Mouse (Mus musculus): Measurements from ENCODE around the gene Alox5ap. TPM values are rescaled to one million over a fixed set of nuclear protein-coding genes. Genes with fewer than 3 reads are reported as not detected.

The Alox5ap gene
- polyA plus RNA-seq, 1 experiment from 2014 or later: 12.8 TPM

DNA sequence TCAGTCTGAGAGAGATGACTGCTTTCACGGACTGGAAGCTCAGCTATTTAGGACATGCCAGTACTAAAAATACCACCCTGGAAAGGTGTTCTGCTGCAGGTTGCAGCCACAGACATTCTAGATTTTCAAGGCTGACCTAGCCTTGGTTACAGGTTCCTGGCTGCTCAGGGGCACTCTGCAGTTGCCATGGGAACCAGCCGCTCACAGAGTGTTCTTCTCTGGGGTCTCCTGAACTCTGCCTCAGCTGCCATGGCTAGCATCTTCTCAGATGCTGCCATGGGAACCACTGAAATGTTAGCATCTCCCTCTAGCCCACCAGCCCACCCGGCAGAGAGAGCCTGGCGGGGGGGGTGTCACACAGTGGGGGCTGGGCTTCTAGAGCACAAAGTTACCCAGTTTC is 52.4 kb downstream of the Alox5ap start:
- no peak overlapping the region for H3K4me3 ChIP-seq (ENCODE audit: low read length)
- H3K9ac ChIP-seq (ENCODE audit: low read depth, low read length): no peak overlapping the region
- 28% methylated on average over 4 of the region's 4 CpGs for WGBS
- no peaks in the 10 kb centered on the region for H3K36me3 ChIP-seq (ENCODE audit: control insufficient read depth, insufficient read depth, low read length)
- no peak overlapping the region for H3K27ac ChIP-seq (ENCODE audit: low read depth, low read length)
- H3K9me3 ChIP-seq (ENCODE audit: control insufficient read depth, low read length): 0 out of 2 replicates have a peak, but pooled peaks cover 4% of the 10 kb centered on the region
- H3K4me2 ChIP-seq (replicated peaks; ENCODE audit: low read depth, low read length): no peak overlapping the region
- peaks cover 28% of the 10 kb centered on the region for H3K4me1 ChIP-seq (ENCODE audit: control insufficient read depth, insufficient read depth, low read length)
- no peak for ATAC-seq (ENCODE audit: low FRiP score, low TSS enrichment)
- no peaks in the 10 kb centered on the region for H3K27me3 ChIP-seq (ENCODE audit: control insufficient read depth, insufficient read depth, low read length)

DNA sequence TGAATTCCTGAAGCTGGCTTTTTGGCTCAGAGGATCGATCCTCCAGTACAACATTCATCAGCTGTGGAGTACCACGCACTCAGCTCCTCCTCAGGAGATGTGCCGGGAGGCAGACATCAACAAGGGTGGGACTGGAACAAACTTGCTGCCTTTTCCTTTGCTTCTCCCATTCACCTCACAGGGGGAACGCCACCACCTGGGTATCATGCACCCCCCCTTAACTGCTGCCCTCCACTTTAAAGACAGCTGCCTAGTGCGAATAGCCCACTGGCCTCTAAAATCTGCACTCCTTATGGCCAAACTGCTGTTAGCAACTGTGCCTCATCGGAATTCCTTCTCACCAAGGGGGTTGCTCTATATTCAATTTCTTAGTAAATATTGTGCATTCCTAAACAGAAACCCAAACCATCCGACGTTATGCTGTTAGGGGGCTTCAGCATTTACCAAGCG is 55.3 kb downstream of the Alox5ap start:
- WGBS: 12% methylated on average over 9 of the region's 9 CpGs
- H3K27ac ChIP-seq (ENCODE audit: low read depth, low read length): peak overlapping the region; percentile 89
- 0 out of 2 replicates have a peak, but pooled peaks cover 4% of the 10 kb centered on the region for H3K9me3 ChIP-seq (ENCODE audit: control insufficient read depth, low read length)
- no peak overlapping the region for H3K4me3 ChIP-seq (ENCODE audit: low read length)
- no peak for ATAC-seq (ENCODE audit: low FRiP score, low TSS enrichment)
- H3K9ac ChIP-seq (ENCODE audit: low read depth, low read length): peak overlapping the region; percentile 8; the same call in 1 of the 2 replicates
- peaks cover 30% of the 10 kb centered on the region for H3K4me1 ChIP-seq (ENCODE audit: control insufficient read depth, insufficient read depth, low read length)
- peak overlapping the region; percentile 31; the same call in 1 of the 2 replicates for H3K4me2 ChIP-seq (replicated peaks; ENCODE audit: low read depth, low read length)
- no peaks in the 10 kb centered on the region for H3K36me3 ChIP-seq (ENCODE audit: control insufficient read depth, insufficient read depth, low read length)
- no peaks in the 10 kb centered on the region for H3K27me3 ChIP-seq (ENCODE audit: control insufficient read depth, insufficient read depth, low read length)

DNA sequence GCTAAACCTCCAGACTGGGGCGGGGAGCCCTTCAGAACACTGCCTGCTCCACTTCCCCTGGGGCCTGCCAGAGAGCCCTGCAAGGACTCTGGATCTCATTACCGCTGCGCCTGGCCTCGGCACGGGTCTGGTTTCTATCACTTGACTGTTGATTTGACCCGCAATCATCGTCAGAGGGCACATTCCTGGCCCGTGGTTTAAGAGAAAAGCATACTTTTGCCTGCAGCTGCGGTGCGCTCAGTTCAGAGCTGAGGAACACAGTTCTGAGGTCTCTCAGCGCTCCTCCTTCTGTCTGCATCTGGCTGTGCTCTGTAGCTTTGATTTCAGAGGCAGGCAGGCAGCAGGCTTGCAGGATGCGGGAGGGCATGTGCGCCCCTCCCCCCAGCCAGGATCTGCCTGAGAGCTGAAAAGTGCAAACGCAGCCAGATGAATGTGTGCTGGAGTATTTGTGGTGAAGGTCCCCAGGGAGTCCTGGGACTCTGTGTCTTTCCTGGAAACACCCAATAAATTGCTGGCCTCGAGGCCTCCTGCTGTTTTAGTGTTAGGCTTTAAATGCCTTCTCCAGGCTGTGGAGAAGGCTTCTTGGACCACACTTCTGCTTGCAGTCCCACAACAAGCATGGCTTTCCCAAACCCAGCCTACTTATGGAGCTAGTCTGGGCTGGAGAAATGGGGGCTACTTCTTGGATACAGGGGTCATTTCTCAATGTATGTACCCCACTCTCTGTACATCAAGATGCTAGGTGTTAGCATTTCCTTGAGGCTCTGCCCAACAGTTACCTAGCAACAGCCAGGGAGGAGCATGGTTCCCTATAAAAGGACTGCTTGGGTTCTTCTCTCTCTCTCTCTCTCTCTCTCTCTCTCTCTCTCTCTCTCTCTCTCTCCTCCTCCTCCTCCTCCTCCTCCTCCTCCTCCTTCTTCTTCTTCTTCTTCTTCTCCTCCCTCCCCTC is 56.2 kb downstream of the Alox5ap start:
- Histone ChIP-seq H3K4me2 (replicated peaks; ENCODE audit: low read depth, low read length) (peak overlapping the region; percentile 31), H3K4me1 (ENCODE audit: control insufficient read depth, insufficient read depth, low read length) (peaks cover 30% of the 10 kb centered on the region), H3K27ac (ENCODE audit: low read depth, low read length) (peak overlapping the region; percentile 89), H3K36me3 (ENCODE audit: control insufficient read depth, insufficient read depth, low read length) (no peaks in the 10 kb centered on the region), H3K27me3 (ENCODE audit: control insufficient read depth, insufficient read depth, low read length) (no peaks in the 10 kb centered on the region), H3K9ac (ENCODE audit: low read depth, low read length) (peak overlapping the region; percentile 8; the same call in 1 of the 2 replicates), H3K9me3 (ENCODE audit: control insufficient read depth, low read length) (no peaks in the 10 kb centered on the region), H3K4me3 (ENCODE audit: low read length) (no peak overlapping the region)
- under 1% methylated on average over 15 of the region's 15 CpGs for WGBS
- peak; percentile 85 for ATAC-seq (ENCODE audit: low FRiP score, low TSS enrichment)

DNA sequence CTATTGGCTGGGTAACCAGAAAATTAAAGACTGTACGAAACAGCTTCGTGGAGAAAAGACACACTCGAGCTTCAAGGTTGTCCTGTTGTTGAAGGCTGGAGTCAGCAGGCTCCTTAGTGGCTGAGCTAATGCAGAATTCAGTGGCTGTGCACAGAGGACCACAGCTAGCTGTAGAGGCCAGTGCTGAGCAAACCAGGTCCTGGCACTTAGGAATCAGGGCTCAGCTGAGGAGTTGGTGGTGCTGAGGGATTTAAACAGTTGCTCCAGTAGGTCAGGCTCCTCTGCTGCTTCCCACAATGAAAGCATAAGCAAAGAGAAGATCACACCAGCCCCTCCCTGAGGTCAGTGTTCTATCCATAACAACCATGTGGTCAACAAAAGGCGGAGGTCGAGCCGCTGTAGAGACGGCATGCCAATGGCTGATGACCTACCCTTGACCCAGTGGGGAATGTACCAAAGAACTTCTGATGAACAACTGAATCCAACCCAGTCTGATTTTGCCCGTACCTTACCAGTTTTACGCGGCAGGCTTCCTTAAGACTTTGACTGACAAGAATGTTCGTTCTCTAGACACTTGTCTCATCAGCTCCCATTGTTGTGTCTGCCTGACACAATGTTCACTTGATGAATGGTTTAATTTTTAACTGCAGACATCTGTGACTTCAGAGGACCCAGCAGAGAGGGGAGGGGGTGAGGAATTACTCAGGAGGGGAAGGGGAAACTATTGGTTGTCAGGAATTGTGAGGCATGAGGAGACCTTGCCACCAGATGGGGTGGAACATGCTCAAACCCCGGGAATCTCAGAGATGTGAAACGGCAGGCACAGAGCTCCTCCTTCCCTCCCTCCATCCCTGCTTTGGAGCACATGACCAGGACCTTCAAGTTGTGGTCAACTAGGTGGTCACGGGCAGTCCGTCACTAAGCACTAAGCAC is 57.6 kb downstream of the Alox5ap start:
- Histone ChIP-seq H3K36me3 (ENCODE audit: control insufficient read depth, insufficient read depth, low read length) (no peaks in the 10 kb centered on the region), H3K27ac (ENCODE audit: low read depth, low read length) (peak overlapping the region; percentile 76; the same call in 1 of the 2 replicates), H3K4me2 (replicated peaks; ENCODE audit: low read depth, low read length) (no peak overlapping the region), H3K4me1 (ENCODE audit: control insufficient read depth, insufficient read depth, low read length) (peaks cover 30% of the 10 kb centered on the region), H3K9me3 (ENCODE audit: control insufficient read depth, low read length) (no peaks in the 10 kb centered on the region), H3K9ac (ENCODE audit: low read depth, low read length) (no peak overlapping the region), H3K4me3 (ENCODE audit: low read length) (no peak overlapping the region), H3K27me3 (ENCODE audit: control insufficient read depth, insufficient read depth, low read length) (no peaks in the 10 kb centered on the region)
- WGBS: 44% methylated on average over 15 of the region's 15 CpGs
- ATAC-seq (ENCODE audit: low FRiP score, low TSS enrichment): peak; percentile 11; the same call in 1 of the 2 replicates

DNA sequence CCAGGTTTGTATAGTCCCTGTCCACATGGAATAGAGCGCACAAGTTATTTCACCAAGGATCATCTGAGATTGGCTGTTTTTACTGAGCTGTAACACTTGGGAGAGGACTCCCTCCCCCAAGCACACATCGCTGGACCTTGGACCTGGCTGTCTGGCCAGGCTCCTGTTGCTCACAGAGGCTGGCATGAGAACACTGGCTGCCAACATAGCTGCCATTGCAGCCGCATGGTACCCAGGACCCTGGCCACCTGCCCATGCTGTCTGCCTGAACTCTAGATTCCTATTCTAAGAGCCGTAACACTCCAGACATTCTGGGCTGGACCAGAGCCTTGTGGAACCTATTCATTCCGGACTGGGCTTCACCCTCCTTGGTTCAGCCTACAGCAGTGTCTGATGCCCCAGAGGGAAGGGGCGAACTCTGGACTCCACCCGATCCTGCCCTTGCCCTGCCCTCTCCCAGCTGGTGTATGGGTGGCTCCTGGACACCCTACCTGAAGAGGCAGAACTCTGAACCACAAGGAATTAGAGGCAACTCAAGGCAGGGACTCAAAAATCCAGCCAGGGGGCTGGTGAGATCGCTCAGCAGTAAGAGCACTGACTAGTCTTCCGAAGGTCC is 58.5 kb downstream of the Alox5ap start:
- Histone ChIP-seq H3K9ac (ENCODE audit: low read depth, low read length) (no peak overlapping the region), H3K27me3 (ENCODE audit: control insufficient read depth, insufficient read depth, low read length) (no peaks in the 10 kb centered on the region), H3K27ac (ENCODE audit: low read depth, low read length) (0 out of 2 replicates have a peak overlapping the region, but pooled peaks have one; percentile 18), H3K9me3 (ENCODE audit: control insufficient read depth, low read length) (no peaks in the 10 kb centered on the region), H3K4me2 (replicated peaks; ENCODE audit: low read depth, low read length) (no peak overlapping the region), H3K4me3 (ENCODE audit: low read length) (no peak overlapping the region), H3K4me1 (ENCODE audit: control insufficient read depth, insufficient read depth, low read length) (peaks cover 30% of the 10 kb centered on the region), H3K36me3 (ENCODE audit: control insufficient read depth, insufficient read depth, low read length) (no peaks in the 10 kb centered on the region)
- 82% methylated on average over 9 of the region's 9 CpGs for WGBS
- no peak for ATAC-seq (ENCODE audit: low FRiP score, low TSS enrichment)

DNA sequence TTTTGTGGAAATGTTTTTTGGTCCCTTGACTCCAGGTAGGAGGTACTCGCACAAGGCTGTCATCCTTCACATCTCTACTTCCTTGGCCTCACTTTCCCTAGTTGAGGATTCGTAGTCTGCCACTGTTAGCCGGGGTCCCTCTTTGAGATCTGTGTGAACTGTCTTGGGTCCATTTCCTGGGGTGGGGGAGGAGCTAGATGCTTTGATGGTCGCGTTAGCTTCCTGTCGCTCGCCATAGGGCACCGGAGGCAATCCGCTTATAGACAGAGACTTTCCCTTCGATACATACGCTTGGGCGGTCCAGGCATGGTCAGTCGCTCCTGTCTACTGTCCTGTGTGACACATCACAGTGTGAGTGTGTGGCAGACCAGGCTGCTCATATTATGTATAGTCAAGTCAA is 60.2 kb downstream of the Alox5ap start:
- Histone ChIP-seq H3K4me1 (ENCODE audit: control insufficient read depth, insufficient read depth, low read length) (peaks cover 38% of the 10 kb centered on the region), H3K9ac (ENCODE audit: low read depth, low read length) (no peak overlapping the region)

DNA sequence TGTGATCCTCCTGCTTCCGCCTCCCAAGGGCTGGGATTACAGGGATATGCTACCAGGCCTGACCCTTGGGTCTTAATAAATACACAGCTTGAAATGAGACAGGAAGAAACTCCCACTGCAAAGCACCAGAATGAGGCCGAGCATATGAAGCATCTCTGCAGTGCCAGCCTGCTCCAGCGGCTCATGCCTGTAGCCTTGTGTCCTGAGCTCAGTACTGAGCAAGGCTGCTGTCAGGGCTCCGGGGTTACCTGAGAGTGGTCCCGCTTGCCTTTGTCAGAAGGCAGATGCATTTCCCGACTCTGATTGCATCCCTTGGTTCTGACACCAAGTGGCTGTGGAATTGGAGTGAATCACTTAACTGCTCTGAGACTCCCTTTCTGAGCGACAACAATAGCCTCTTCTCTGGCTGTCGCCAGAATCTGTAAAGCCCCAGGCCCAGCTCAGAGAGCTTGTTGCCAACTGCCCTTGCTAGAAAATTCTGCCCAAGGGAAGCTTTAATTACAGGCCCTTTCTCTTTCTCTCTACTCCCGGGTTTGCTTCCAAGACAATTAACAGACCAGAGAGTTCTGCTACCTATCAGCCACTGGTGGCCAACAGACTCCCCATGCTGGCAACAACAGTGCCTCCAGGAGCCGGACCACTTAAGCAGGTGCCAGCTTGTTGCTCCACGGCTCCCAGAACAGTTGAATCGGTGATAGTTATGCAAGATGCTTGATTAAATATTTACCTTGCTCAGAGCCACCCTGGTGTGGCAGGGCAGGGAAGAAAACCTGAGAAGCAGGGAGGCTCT is 64.7 kb downstream of the Alox5ap start:
- peak overlapping the region; percentile 59; the same call in 1 of the 2 replicates for H3K27ac ChIP-seq (ENCODE audit: low read depth, low read length)
- H3K4me1 ChIP-seq (ENCODE audit: control insufficient read depth, insufficient read depth, low read length): peaks cover 38% of the 10 kb centered on the region
- no peak overlapping the region for H3K4me2 ChIP-seq (replicated peaks; ENCODE audit: low read depth, low read length)
- no peaks in the 10 kb centered on the region for H3K36me3 ChIP-seq (ENCODE audit: control insufficient read depth, insufficient read depth, low read length)
- WGBS: 36% methylated on average over 12 of the region's 12 CpGs
- H3K27me3 ChIP-seq (ENCODE audit: control insufficient read depth, insufficient read depth, low read length): no peaks in the 10 kb centered on the region
- H3K9ac ChIP-seq (ENCODE audit: low read depth, low read length): no peak overlapping the region; the same call in 1 of the 2 replicates
- ATAC-seq (ENCODE audit: low FRiP score, low TSS enrichment): no peak
- no peak overlapping the region for H3K4me3 ChIP-seq (ENCODE audit: low read length)
- no peaks in the 10 kb centered on the region for H3K9me3 ChIP-seq (ENCODE audit: control insufficient read depth, low read length)

More for the DNA sequence above, 60.2 kb downstream of the Alox5ap start:
- Histone ChIP-seq H3K4me2 (replicated peaks; ENCODE audit: low read depth, low read length) (no peak overlapping the region), H3K9me3 (ENCODE audit: control insufficient read depth, low read length) (no peaks in the 10 kb centered on the region), H3K27ac (ENCODE audit: low read depth, low read length) (no peak overlapping the region), H3K27me3 (ENCODE audit: control insufficient read depth, insufficient read depth, low read length) (no peaks in the 10 kb centered on the region), H3K4me3 (ENCODE audit: low read length) (no peak overlapping the region), H3K36me3 (ENCODE audit: control insufficient read depth, insufficient read depth, low read length) (no peaks in the 10 kb centered on the region)
- WGBS: 72% methylated on average over 13 of the region's 13 CpGs
- no peak for ATAC-seq (ENCODE audit: low FRiP score, low TSS enrichment)

DNA sequence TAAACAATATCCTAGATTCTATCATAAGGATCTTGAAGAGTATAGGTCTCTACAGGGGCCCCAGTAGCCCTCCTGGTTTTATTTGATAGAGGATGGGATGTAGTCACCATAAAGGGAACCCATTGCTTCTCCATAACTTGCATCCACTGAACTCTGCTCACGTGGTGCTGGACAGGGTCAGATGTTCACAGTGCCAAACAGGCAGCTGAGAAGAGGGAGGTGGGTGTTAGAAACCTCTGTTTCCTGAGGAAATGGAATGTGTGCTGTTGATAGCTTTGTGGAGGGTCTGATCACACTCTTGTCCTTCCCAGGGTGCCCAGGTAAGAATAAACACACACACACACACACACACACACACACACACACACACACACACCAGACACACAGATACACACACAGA is 66.0 kb downstream of the Alox5ap start:
- Histone ChIP-seq H3K4me2 (replicated peaks; ENCODE audit: low read depth, low read length) (no peak overlapping the region), H3K27me3 (ENCODE audit: control insufficient read depth, insufficient read depth, low read length) (no peaks in the 10 kb centered on the region), H3K27ac (ENCODE audit: low read depth, low read length) (peak overlapping the region; percentile 84), H3K4me1 (ENCODE audit: control insufficient read depth, insufficient read depth, low read length) (peaks cover 35% of the 10 kb centered on the region), H3K9ac (ENCODE audit: low read depth, low read length) (no peak overlapping the region), H3K36me3 (ENCODE audit: control insufficient read depth, insufficient read depth, low read length) (no peaks in the 10 kb centered on the region), H3K9me3 (ENCODE audit: control insufficient read depth, low read length) (no peaks in the 10 kb centered on the region), H3K4me3 (ENCODE audit: low read length) (no peak overlapping the region)
- no peak for ATAC-seq (ENCODE audit: low FRiP score, low TSS enrichment)
- 7% methylated on average over 1 of the region's 1 CpGs for WGBS

Measured in kidney, embryonic 14.5 days (tissue).